Mouse (Mus musculus) lung, postnatal 0 days (tissue): ENCODE results near the gene Poldip3.

Source experiments
- CTCF ChIP-seq: IDR thresholded peaks from 2 replicates; pipeline ENCODE4 v1.5.1; 2016; ENCODE audit warnings: antibody characterized with exemption, mild to moderate bottlenecking
- EP300 ChIP-seq: IDR thresholded peaks from 2 replicates; pipeline ENCODE4 v1.6.1; 2016; ENCODE audit warnings: antibody characterized with exemption, mild to moderate bottlenecking, control low read depth

DNA sequence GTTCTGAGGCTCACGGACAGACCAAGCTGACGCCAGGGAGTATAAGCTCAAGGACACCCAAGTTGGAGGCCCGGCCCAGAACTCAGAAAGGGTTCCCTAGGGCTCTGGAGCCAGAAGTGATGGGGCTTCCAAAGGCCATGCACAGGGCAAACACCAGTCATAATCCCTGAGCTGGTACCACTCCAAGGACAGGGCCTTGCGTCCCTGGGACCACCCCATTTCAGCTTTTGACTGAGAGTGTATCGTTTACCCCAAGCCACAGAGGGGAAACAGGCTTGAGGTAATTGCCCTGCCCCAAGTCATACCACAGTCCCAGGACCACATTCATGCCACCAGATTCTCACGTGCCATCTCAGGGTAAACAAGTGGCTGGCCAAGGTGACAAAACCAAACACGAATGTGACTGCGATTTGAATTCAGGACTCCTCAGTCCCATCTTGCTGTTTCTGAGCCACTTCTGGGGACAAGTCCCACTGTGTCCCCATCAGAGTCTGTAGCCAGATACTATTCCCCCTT is 18.4 kb upstream of the Poldip3 start:
- TF ChIP-seq CTCF = no peak
- TF ChIP-seq EP300 = no peak
